Mouse (Mus musculus) gastrocnemius, postnatal 14 days (tissue): ENCODE data around the gene Satb2. TPM values are rescaled to one million over a fixed set of nuclear protein-coding genes. Genes with fewer than 3 reads are reported as not detected.

ENCODE experiments used
- DNase-seq: peaks from one replicate; pipeline ENCODE4 v3.0.0; 2021; ENCODE audit warnings: mixed read lengths
- intact Hi-C: fragments of 180-260 bp; cut with DNase I; formaldehyde crosslinking; loops from one replicate; pipeline ENCODE4 v1.15.1; 2025; ENCODE audit warnings: low total_unique reads
- total RNA-seq, 2 experiments: library from RNA; stranded (reverse); gene quantifications; 2 replicates each; pipeline ENCODE4 v1.2.3; 2021

Satb2 gene
- total RNA-seq, 2 experiments from 2014 or later = 0.35 to 0.40 TPM

DNA sequence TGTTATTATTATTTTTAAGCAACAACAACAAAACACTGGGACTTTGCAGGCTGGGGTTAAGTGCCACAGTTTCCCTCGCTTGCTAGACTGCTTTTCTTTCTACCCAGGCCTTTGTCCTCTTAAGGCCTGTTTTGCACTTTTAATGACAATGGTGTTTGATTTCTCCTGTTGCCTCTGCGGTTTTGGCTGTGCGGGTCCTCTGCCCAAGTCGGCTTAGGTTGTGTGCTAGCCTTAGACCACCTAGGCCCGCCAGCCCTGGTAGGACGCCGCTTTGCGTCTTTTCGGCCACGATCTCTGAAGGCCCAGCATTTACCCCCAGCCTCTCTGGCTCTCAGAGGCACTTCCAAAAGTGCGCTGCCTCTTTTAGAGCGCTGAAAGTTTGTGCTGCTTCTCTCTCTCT lies 2.9 kb downstream of the Satb2 start:
- intact Hi-C loops = no loop called here
- no peak for DNase-seq

- intact Hi-C loops = no loop called here
- DNase-seq = no peak
Measured at GRCm38 (mm10) chr1:56974187-56974586, 4.3 kb downstream of the Satb2 start.

DNA sequence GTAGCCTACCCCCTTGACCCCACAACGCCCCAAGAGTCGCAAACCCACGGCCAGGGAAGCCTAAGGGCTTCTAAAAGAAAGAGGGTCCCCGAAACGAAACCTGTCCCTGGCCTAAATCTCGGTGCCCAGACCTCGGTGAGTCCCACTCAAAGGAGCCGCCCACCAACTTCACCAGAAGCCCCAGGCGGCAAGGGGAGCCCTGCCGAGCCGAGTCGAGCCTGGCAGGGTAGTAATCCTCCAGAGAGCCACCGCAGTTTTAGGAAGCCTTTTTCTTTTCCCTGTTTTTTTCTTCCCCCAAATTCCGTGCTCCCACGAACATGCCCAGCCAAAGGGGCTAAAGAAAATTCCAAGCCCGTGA lies 4.9 kb downstream of the Satb2 start:
- no peak for DNase-seq
- intact Hi-C loops = no loop called here

DNA sequence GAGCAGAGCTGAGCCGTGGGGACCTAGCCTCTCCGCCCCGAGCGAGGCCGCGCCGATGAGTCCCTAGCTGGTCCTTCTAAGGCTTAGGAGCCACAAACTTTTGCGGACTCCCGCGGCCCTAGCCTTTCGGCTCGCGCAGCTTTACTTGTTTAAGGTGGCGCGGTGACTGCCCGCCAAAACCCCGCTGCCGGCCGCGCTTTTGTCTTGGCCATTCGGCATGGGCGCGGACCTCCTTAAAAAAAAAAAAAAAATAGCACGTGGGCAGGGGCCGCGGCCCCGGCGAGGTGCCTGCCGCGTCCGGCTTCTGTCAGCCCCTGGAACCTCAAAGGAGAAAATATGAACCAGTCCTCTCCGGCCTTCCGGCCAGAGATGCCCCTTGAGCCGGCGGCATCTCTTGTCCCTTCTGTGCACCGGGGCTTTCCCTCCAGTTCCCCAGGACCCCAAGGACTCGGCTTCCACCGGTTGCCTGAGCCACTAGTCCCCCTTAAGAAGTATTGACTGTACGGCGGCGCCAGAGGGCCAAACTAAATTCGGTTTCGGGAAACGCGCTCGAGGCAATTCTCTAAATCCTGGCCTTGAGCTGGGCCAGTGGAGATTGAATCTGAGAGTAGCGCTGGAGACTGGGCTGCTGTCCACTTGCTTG lies 5.4 kb downstream of the Satb2 start:
- intact Hi-C loops = no loop called here
- peak; percentile 93 for DNase-seq

DNA sequence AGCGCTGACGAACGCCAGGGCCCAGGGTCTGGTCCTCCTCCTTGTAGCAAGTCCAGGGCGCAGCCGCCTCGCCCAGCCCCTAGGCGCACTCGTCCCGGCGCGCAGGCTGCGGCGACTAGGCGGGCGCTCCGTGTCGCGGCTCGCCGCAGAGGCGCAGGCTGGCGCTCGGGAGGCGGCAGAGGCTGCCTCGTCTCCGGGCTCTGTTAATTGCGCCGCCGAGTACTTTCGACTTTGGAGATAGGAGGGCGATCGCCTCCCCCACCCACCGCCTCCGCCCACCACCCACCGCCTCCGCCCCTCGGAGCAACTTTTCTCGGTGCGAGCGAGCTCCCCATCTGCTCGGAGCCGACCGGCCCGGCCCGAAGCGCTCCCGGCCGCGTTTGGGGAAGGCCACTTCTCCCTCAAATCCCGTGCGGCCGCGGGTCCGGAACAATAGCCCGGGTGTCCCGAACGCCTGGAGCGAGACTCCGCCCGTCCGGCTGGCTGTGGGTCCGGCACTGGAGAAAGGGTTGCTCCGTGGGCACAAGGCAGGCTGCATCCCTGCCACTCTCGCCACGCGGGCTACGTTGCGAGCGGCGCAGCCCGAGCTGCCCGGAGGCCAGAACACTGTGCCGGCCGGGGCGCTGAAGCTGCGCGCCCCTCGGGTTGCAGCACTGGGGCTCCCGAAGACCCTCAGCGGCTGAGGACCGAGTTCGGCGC lies 6.0 kb downstream of the Satb2 start:
- intact Hi-C loops = no loop called here

DNA sequence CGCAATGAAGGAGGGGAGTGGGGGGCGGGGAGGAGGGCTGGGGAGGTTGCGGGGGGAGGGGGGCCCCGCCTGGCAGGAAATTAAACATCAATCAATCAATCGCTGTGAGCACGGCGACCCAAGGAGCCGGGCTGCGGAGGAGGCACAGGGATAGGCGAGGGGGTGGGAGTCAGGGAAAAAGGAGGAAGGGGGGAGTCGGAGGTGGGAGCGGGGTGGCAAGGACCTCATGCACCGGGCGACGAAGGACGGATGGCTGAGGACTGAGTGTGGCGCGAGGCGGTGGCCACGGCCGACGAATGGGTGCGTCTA lies 6.6 kb downstream of the Satb2 start:
- no peak for DNase-seq
- intact Hi-C loops = no loop called here

More for the DNA sequence above, 6.0 kb downstream of the Satb2 start:
- DNase-seq = peak; percentile 60

DNA sequence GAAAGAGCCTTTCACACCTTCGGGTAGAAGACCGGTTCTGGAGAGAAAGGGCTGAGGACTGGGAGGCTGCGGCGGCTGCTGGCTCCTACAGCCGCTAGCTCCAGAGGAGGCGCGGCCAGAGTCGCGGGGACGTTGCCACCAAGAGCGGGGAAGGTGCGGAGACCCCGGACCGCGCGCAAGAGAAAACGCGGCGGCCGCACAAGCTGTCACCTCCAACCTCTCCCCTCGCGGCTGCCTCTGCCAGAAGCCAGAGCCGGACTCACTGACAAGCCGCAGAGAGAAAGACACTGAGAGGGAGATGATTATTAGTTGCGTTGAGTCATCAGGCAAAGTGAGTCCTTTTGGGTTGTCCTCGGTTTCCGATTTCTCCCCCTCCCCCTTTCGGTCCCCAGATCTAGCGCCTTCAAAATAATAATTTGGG lies 7.0 kb downstream of the Satb2 start:
- intact Hi-C loops = no loop called here
- DNase-seq = no peak

DNA sequence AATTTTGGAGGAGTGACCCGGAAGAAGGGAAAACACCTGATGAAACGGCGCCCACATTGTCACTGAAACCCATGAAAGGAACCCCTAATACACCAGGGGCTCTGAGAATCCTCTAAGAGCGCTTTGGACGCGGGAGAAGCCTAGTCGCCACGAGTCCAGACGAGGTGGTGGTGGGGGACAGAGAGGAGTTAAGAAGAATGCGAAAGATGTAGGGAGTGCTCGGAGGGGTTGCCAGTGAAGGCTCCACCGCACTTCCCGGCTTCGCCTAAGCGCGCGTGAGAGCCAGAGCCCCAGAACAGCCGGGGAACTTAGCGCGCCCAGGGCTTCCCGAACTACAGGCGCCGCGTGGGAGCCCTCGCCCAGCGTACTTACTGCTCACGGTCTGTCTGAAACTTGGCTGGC lies 7.7 kb downstream of the Satb2 start:
- intact Hi-C loops = no loop called here
- DNase-seq = peak; percentile 22

GRCm38 (mm10) chr1:56969364-56970360 lies 8.8 kb downstream of the Satb2 start:
- intact Hi-C loops = no loop called here
- DNase-seq = peak; percentile 17

GRCm38 (mm10) chr1:56965879-56966579 lies 12.4 kb downstream of the Satb2 start:
- DNase-seq = no peak
- intact Hi-C loops = no loop called here

- DNase-seq = no peak
- intact Hi-C loops = no loop called here
Measured at GRCm38 (mm10) chr1:56964493-56964892, 14.0 kb downstream of the Satb2 start.

DNA sequence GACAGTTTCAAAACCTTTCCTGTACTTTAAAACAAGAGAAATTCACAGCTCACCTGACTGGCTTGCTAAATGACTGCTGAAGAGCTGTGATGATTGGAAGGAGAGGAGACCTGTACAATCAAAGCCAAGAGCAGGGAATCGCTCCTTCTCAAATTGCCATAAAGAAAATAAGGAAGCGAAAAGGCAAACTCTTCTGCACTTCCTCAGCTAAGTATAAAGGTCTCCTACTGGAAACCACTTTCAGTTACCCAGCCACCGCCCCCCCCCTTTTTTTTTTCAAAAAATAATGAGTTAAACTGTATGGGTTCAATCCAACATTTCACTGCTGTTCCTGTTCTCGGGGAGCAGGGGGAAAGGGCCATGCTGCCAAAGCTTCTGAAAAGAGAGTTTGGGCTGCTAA lies 15.2 kb downstream of the Satb2 start:
- intact Hi-C loops = no loop called here

GRCm38 (mm10) chr1:56958996-56959395 lies 19.5 kb downstream of the Satb2 start:
- DNase-seq = no peak
- intact Hi-C loops = no loop called here

More for the DNA sequence above, 15.2 kb downstream of the Satb2 start:
- DNase-seq = no peak

DNA sequence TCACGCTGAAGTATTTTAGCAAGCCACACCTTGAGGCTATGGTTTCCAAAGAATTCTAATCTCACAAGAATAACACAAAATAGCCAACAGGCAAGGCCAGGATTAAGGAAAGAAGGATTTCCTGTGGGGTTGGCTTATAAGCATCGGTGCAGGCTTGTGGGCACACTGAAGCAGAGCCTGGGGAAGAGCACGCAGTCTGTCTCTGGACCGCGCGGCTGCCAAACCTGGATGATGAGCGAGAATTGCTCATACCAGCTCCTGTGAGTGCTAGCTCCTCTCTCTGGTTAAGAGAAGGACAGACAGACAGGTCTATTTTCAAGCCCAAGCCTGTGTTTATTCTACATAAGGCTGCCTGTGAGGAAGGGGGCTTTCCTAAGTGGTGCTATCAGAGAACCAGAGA lies 20.5 kb downstream of the Satb2 start:
- DNase-seq = no peak
- intact Hi-C loops = no loop called here

- no peak for DNase-seq
- intact Hi-C loops = no loop called here
Measured at GRCm38 (mm10) chr1:56956811-56957210, 21.6 kb downstream of the Satb2 start.

DNA sequence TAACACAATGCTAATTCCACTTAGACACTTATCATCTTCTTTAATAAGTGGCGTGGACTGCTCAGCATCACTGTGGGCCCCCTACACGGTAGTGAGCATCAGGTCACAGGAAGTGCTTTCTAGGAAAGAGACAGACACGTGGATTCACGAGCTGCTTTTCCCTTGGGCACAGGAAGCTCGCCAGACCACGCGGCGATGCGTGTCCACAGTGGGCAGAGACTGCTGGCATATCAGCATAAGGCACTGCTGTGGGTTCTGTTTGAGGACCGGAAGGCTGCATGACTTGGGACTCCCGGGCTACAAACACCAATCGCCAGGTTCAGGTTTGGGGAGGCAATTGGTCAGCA lies 22.7 kb downstream of the Satb2 start:
- DNase-seq = no peak

DNA sequence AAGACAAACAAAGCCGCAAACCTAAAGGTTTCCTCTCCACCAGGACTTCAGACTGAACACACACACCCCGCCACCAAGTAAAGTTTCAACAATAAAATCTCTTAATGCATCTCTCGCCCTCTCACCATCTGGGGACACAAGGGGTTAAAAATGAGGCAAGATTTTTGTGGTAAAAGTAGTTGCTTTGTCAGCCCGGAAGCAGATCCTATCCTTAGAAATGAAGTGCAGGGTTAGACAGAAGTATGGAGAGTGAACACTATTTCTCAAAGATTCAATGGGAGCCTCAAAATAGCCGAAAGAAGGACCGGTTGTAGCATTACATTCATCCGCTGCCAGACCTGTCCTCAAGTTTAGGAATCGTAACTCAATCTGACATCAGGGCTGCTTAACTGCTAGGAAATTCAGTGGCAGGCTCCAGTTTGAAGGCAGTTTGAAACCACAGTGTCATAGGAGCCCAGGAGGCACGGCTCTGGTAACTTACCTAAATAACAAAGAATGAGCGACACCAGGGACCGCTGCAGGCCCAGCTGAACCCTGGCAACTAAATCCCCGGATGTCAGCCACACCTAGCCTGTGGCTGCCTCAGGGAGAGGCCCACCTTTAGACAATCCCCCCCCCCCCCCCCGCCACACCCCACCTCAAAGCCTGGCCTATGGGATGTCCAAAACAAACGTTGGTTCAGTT lies 23.3 kb downstream of the Satb2 start:
- intact Hi-C loops = no loop called here
- DNase-seq = no peak

More for the DNA sequence above, 22.7 kb downstream of the Satb2 start:
- intact Hi-C loops = no loop called here

- intact Hi-C loops = no loop called here
- DNase-seq = no peak
Measured at GRCm38 (mm10) chr1:56953538-56953937, 24.9 kb downstream of the Satb2 start.

DNA sequence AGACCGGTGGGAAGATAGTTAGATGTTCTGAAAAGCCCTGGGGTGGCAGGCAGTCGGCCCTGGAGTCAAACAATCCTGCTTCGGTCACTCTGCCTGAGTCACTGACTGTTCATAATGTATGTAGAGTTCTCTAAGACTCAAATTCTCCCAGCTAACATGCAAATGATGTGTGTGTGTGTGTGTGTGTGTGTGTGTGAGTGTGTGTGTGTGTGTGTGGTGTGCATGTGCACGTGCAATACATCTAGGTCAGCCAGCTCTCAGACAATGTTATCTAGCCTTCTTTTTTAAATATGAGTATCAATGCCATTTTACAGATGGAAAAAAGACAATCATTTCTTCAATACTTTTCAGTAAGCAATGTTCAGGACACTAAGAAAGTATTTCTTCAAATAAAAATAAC lies 26.5 kb downstream of the Satb2 start:
- DNase-seq = no peak
- intact Hi-C loops = no loop called here
